Mouse (Mus musculus) layer of hippocampus, postnatal 25 days (tissue): ENCODE data around the gene Mbd4. TPM values are rescaled to one million over a fixed set of nuclear protein-coding genes. Genes with fewer than 3 reads are reported as not detected.
"Not testable (repeated sequence)": the region's sequence is repeated elsewhere in the genome, so short reads cannot be mapped to it uniquely, and the experiment has no call there.

ENCODE experiments used
- DNase-seq, 2 experiments: peaks; one replicate each; pipeline ENCODE4 v3.0.0; 2022; ENCODE audit warnings: mixed read lengths in 2 of 2, low spot score in 1 of 2; ENCODE audit errors: extremely low spot score in 1 of 2
- total RNA-seq, 2 experiments: library from RNA; stranded (reverse); gene quantifications; 2 replicates each; pipeline ENCODE4 v1.2.3; 2021

The Mbd4 gene
- total RNA-seq, 2 experiments from 2014 or later = 5.8 to 6.1 TPM

DNA sequence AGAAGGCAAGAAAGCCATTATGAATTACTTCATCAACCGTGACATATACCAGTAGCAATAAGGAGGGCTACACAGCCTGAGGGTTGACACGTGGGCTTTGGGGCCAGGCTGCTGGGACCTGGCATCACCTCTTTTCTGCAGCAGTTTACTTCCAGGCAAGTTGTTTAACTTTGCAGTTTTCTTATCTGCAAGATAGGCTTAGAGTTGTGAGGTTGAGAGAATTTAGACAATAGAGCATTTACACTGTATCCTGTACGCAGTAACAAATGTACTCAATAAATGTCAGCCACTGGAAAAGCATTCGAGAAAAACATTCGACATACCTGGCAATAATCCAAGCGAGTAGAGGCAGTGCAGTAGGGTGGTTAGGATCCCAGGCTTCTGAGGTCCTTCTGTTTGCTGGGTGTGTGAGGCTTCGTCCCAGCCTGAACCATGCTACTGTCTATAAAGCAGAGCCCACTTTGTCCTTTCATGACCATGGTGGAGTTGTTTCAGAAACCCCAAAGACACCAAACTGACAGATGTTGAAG lies 6.9 kb upstream of the Mbd4 start:
- DNase-seq = no peak

DNA sequence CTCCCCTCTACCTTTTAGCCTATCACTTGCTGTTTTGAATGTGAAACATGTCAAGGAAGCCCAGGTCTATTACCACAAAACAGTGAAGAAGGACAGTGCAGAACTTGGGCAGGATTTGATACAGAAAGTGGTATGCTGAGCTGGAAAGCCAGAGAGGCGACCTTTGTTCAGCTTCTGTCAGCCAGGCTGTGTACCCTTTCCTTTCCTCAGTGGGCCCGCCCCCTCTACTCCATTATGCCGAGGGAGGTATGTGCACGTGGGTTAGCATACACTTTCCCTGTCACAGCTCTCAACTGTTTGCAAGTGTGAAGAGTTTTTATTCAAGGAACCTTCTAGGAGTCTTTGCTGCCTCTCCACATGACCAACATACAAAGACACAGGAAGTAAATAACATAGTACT lies 6.1 kb upstream of the Mbd4 start:
- no peak for DNase-seq

DNA sequence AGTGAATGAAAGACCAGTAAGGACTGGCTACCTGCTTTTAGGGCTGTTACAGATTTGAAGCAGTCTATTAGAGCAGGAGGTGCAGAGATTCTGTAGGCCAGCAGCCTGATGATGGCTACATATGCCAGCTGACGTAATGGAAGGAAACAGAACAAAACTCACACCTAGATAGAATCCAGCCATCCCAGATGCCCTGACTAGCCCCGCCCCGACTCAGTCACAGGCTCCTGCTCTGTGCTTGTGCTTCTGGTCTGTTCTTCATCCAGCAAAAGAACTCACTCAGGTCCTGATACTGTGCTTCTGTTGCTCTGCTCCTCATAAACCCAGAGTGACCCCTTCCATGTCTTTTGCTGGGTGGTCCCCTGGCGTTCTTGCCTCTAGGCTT lies 3.2 kb upstream of the Mbd4 start:
- DNase-seq = no peak

DNA sequence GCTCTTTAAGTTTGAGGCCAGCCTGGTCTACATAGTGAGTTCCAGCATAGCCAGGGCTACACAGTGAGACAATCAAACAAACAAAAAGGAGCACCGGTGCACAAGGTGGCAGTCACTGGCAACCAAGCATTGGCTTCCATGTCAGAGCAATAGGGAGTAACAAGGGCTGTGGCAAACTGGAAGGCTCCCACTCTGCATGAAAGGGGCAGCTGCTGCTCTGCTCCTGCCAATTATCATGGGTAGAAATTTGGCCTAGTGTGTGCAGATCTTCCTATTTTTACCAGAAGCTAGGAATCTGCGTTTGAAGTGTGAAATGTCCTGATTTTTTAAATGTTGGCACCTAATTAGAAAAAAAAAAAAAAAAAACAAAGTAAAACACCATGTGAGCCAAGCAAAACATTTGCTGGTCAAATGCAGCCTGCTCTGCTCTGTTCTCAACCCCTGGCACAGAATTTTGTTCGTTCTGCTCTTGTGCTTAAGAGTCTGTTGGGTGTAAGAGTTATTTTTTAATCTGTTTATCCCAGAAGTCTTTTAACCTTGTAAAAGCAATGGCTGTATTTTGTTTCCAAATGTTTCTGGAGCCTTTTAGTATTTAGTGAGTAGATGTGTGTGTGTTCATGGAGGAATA lies 2.7 kb upstream of the Mbd4 start:
- DNase-seq = no peak

DNA sequence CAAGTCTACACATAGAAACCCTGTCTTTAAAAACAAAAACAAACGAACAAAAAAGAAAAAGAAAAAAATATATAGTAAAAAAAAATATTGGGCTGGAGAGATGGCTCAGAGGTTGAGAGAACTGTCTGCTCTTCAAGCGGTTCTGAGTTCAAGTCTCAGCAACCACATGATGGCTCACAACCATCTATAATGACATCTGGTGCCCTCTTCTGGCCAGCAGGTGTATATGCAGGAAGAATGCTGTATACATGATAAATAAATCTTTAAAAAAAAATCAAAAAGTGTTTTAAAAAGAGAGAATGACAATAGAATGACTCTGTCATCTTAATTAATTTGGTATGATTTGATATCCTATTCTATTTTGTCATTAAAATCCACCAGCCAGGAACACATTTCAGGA lies 1.3 kb upstream of the Mbd4 start:
- DNase-seq = no peak

DNA sequence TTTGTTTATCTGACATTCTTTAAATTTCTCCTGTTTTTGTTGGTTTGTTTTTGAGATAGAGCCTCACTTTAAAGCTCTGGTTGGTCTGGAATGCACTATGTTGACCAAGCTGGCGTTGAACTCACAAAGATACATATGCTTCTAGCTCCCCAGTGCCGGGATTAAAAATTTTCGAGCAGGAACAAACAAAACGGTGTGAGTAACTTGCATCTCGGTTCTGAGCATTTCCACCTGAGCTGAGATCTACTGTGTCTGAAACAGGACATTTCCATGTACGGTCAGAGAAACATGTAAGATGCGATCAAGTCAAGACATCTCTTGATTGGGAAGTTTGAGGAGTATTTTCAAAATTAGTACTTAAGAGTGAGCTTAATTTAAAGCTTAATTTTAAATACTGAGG lies 814 bp upstream of the Mbd4 start:
- DNase-seq = no peak

DNA sequence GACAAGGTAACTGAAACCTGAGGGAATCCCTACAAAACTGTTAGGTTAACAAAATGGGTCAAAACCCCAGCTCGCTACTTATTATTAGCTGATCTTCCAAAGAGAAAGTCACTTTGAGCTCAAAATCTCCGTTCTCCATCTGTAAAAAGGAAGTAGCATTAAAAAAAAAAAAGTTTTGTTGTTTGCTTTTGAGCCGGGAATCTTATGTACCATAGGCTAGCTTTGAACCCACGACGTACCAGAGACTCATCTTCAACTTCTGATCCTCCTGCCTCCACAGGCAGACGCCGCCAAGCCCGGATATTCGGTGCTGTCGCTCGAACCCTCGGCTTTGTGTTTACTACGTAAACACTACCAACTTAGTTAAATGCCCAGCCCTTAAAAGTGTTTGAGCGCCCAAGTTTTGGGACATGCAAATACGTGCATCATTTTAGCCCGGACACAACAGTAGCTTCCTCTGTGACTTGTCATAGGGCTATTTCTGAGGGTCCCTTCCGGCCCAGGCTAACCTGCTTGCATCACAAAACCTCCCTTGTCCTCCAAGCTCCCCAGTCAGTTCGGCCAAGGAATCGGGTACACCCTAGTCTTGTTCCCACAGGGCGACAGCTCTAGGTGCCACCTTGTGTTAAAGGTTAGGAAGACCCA lies 603 bp downstream of the Mbd4 start:
- no peak for DNase-seq

DNA sequence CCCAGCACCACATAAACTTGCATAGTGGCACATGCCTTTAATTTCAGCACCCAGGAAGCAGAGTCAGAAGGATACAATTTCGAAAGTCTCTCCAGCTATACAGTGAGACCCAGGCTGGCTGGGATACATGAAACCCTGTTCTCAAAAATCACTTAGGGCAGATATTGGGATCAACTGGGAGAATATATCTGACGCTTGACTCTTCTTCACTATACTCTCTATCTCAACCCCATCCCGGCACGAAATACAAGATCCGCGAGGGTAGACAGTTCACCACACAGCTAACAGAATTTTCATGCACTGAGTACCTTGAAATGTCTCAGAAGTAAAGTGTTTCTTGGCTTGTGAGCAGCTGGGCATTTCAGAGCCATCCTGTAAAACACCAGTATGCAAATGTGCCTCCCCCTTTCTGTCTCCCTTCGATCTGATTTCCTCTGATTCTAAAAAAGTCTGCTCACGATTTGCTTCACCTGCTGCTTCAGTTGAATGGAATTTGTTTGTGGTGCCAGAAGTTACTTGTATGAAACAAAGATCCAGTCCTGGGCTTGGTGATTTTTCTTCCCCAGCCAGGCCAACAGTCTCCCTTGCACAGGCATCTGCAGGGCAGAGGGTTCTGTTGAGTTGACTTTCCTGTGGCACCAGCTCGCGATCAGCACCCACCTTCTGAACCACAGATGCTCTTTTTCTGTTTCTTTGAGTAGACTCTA lies 4.4 kb downstream of the Mbd4 start:
- DNase-seq = peak in 1 of 2 experiments; percentile 4

DNA sequence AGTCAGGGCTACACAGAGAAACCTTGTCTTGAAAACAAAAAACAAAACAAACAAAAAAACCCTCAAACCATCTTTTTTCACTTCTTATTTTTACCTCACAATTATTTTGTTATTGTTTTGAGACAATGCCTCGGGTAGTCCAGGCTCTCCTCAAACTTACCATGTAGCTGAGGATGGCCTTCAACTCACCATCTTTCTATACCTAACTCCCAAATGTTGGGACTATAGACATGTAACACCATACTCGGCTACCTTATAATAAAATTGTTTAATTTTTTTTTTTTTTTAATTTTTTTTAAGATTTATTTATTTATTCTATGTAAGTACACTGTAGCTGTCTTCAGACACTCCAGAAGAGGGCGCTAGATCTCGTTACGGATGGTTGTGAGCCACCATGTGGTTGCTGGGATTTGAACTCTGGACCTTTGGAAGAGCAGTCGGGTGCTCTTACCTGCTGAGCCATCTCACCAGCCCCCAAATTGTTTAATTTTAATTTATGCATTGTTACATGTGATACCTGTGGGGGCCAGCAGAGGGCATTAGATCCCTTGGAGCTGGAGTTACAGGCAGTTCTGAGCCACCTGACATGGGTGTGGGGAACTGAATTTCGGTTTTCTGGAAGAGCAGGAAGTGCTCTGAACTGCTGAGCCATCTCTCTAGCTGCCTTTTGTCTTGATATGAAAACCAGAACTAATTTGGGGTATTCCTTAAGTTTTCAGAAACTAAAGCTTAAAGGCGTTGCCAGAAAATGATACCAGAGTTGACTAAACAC lies 6.3 kb downstream of the Mbd4 start:
- peak in 1 of 2 experiments; percentile 67 for DNase-seq

DNA sequence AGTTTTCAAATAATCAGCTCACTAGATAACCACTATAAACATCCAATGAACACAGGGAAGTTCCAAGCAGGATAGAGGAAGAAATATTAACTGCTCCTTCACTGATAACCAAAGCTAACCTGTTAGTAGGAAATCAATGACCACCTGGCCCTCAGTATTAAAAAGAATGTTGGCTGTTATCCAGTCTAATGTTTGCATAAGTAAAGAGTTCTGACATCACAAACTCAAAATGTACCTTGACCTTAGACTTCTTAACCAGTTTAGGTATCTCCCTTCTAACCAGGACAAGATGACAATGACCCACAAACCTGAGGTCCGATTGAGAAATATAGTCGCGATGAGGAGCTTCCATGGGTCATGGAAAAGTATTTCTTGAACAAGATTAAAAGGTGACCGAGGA lies 8.2 kb downstream of the Mbd4 start:
- DNase-seq = no peak

DNA sequence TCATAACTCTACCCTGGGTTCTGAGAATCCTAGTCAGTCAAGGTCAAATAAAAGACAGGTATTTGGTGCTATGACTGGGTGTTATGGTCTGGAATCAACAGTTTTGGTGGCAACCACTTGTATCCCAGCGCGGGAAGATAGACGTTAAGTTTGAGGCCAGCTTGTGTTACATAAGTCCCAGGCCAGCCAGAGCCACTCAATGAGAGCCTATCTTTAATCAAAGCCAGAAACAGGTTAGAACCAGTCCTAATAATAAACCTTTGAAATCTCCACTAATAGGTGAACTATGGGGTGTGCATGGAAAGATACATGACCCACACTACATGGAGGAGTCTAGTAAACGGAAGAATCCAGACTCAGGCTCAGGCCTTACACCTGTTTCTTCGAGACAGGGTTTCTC lies 14.4 kb downstream of the Mbd4 start:
- no peak for DNase-seq

DNA sequence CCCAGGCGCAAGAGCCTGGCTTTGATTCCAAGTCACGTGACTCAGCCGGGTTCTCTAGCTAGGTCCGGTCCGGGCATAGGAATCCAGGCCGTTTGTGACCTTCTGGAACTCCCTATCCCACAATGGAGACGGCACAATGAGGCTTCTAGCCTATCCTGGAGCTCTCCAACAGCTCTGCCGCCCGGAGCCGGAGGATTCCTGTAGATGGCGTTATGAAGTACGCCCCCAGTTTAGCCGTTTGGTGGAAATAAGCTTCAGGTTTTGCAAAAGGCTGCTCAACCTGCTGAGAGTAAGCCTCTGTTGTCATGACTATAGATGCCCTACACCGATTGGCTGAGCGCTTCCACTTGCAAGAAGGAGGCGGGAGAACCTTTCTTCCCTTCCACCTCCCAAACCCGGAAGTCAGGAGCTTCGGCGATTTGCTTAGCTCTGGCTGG lies 15.0 kb downstream of the Mbd4 start, which contains the start of gene Efcab12:
TSS of gene Efcab12 (minus strand) at position 252 of the 437 bp plus-strand sequence.
- DNase-seq = peak in 1 of 2 experiments; percentile 40

DNA sequence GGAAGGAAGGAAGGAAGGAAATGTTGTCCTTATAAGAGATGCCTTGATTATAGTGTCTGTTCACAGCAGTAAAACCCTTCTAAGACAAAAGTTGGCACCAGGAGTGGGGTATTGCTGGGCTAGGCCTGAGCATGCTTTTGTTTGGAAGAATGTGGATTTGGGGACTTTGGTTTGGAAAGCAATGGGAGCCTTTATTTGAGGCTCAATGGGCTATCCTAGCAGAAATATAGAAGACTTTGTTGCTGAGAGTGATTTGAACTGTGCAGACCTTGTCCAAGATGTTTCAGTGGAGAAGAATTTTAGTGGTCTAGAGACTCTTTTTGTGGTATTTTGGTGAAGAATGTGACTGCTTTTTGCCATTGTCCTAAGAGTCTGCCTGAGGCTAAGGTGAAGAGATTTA lies 19.3 kb downstream of the Mbd4 start:
- no peak for DNase-seq

DNA sequence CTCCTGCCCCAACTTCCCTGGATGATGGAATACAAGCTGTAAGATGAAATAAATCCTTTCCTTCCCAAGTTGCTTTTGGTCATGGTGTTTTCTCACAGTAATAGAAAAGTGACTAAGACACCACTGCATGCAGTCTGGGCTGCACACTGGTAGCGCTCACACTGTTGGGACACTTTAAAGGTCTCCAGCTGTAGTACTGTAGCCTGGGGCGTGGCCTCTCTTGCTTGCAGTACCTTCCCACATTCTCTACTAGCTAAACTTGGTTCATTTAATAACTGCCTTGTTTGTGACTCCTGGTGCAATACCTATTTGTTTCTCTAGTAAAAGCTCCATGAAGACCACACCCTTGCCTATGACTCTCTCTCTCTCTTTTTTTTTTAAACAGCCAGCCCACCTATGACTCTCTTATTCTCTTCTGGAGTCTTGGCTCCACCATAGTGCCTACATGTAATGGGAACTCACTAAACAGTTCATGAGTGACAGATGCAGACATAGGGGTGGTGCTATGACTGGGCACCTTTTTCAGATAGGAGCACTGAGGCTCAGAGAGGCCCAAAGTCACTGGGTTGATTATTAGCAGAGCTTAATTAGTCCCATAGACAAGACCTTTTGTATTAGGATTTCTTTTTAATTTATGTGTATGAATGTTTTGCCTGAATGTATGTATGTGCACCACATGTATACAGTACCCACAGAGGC lies 20.9 kb downstream of the Mbd4 start:
- DNase-seq = no peak

DNA sequence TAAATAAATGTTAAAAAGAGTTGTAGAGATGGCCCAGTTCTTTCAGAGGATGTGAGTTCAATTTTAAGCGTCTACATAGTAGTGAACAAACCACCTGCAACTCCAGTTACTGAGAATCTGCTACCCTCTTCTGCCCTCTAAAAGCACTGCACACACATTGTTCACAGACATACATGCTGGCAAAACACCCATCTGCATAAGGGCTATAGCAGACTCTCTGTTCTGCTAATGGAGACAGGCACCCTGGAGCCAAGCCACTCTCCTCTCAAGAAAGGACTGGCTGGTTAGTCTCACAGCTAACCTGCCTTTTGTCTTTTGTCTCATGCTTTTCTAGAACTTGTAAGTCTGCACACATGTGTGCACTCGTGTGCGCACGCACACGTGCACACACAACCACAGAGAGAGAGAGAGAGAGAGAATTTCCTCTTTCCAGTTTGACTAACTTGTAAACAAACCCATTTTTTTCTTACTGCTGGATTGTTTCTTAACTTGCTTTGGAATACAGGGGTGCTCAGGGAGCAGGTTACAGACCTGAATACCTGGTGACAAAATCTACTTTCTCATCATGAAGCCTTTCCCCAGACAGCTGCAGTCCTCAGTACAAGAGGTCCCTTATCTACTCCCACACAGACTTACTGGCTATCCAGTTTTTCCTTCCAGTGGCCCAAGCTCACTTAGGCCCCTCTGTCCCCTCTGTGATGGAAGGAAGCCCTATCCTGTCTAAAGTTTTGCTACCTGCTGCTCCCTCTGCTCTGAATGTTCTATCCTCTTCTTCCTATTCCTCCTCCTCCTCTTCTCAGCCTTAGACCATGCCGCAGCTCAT lies 22.2 kb downstream of the Mbd4 start:
- no peak for DNase-seq

DNA sequence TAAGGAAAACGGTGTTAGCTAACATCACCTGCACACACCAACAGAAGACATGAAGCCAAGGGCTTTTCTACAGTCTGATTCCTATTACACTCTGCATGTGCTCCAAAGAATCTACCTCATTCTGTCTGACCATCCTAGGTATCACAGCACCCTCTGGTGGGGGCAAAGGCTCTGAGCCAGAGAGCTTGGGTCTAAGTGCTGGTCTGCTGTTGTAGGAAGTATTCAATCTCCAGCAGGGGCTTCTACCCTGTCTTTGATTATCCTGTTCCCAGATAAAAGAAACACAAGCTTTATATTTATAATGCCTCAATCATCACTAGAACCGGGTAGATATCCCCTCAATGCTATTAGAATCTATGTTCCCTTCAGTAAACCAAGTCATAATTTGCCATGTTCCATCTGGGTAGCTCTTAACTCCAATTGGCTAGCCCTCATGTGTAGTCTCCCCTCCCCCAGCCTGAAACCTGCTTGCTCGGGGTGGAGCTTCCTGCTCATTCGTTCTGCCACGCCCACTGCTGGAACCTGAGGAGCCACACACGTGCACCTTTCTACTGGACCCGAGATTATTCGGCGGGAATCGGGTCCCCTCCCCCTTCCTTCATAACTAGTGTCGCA lies 29.2 kb downstream of the Mbd4 start:
- DNase-seq = not testable (repeated sequence)

DNA sequence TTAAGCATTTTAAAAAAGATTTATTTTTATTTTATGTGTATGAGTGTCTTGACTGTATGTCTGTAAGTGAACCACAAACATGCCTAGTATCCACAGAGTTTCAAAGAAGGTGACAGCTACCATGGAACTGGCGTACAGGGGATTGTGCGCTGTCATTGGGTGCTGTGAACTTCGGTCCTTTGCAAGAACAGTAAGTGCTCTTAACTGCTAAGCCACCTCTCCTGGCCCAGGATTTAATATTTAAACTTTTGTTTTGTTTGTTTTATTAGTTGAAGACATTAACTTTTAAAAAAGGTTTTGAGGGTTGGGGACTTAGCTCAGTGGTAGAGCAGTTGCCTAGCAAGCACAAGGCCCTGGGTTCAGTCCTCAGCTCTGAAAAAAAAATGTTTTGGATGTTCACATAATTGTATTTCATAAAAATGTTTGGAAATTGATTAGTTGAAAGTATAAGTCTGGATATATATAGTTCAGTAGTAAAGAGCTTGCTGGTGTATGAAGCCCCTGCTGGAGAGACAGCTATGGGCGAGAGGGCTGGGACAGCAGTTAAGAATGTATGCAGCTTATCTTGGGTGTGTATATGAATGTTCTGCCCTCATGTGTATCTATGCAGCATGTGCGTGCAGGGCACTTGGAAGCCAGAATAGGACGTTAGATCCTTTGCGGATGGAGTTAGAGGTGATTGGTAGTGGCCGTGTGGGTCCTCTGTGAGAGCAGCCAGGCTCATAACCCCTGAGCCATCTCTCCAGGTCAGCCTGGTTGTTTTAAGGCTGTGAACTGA lies 31.8 kb downstream of the Mbd4 start:
- no peak for DNase-seq

DNA sequence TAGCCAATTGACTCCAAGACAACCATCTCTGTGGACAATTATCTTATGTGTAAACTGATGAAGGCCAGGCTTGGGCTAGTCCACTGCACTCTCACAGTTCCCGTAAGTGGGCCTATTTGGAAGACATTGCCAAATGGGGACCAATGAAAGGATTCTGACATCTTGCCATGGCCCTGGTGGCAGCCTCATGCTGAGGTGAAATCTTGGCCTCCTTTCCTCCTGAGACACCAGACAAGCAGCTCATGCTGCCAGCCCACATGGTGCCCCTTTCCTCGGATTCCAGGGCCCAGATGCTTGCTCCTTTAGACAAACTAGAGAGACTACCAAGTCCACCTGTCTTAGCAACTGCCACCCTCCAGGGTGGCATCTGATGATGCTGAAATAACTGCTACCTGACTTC lies 35.0 kb downstream of the Mbd4 start:
- DNase-seq = no peak
